Mouse (Mus musculus): ENCODE results near the gene Tpt1. TPM values are rescaled to one million over a fixed set of nuclear protein-coding genes. Genes with fewer than 3 reads are reported as not detected.
"Not testable (repeated sequence)": the region's sequence is repeated elsewhere in the genome, so short reads cannot be mapped to it uniquely, and the experiment has no call there.

Gene Tpt1
- polyA plus RNA-seq, 1 experiment from 2014 or later = 1,151 TPM

- 80% methylated on average over 9 of the region's 9 CpGs for WGBS
- ATAC-seq (ENCODE audit: low FRiP score, low TSS enrichment) = no peak
- H3K27me3 ChIP-seq (ENCODE audit: control insufficient read depth, insufficient read depth, low read length) = no peaks in the 10 kb centered on the region
- no peak overlapping the region for H3K27ac ChIP-seq (ENCODE audit: low read depth, low read length)
- H3K4me2 ChIP-seq (replicated peaks; ENCODE audit: low read depth, low read length) = no peak overlapping the region
- no peak overlapping the region for H3K9ac ChIP-seq (ENCODE audit: low read depth, low read length)
- peaks cover 7% of the 10 kb centered on the region; the same call in 1 of the 2 replicates for H3K9me3 ChIP-seq (ENCODE audit: control insufficient read depth, low read length)
- H3K36me3 ChIP-seq (ENCODE audit: control insufficient read depth, insufficient read depth, low read length) = no peaks in the 10 kb centered on the region
- no peak overlapping the region for H3K4me3 ChIP-seq (ENCODE audit: low read length)
- peaks cover 11% of the 10 kb centered on the region for H3K4me1 ChIP-seq (ENCODE audit: control insufficient read depth, insufficient read depth, low read length)
Measured at GRCm38 (mm10) chr14:75866706-75867333, 21.9 kb downstream of the Tpt1 start.

DNA sequence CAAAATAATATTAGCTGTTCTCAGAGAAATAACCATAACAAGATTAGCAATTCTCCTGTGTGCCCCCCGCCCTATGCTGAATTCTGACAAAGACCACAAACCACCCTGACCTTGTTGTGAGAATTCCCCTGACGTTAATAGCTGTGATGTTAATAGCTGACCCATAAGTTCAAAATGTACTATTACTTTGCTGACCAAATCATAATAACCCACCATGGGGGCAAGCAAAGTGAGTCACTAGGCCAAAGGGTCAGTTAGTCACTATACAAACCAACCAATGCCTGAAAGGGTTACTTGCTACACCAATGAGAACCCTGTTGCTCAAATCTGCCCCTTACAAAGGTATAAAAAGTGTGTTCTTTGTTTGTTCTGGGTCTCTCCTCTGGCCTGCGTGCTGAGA lies 23.1 kb downstream of the Tpt1 start:
- 81% methylated on average over 3 of the region's 3 CpGs for WGBS
- not testable (repeated sequence) for ATAC-seq (ENCODE audit: low FRiP score, low TSS enrichment); H3K27me3 ChIP-seq (ENCODE audit: control insufficient read depth, insufficient read depth, low read length); H3K36me3 ChIP-seq (ENCODE audit: control insufficient read depth, insufficient read depth, low read length); H3K9me3 ChIP-seq (ENCODE audit: control insufficient read depth, low read length); H3K9ac ChIP-seq (ENCODE audit: low read depth, low read length); H3K4me3 ChIP-seq (ENCODE audit: low read length); H3K27ac ChIP-seq (ENCODE audit: low read depth, low read length); H3K4me2 ChIP-seq (replicated peaks; ENCODE audit: low read depth, low read length)
- H3K4me1 ChIP-seq (ENCODE audit: control insufficient read depth, insufficient read depth, low read length) = peaks cover 11% of the 10 kb centered on the region

GRCm38 (mm10) chr14:75869769-75870363 lies 25.0 kb downstream of the Tpt1 start:
- Histone ChIP-seq H3K27me3 (ENCODE audit: control insufficient read depth, insufficient read depth, low read length) (no peaks in the 10 kb centered on the region), H3K9ac (ENCODE audit: low read depth, low read length) (no peak overlapping the region), H3K27ac (ENCODE audit: low read depth, low read length) (no peak overlapping the region), H3K4me1 (ENCODE audit: control insufficient read depth, insufficient read depth, low read length) (no peaks in the 10 kb centered on the region), H3K4me3 (ENCODE audit: low read length) (no peak overlapping the region), H3K36me3 (ENCODE audit: control insufficient read depth, insufficient read depth, low read length) (no peaks in the 10 kb centered on the region), H3K9me3 (ENCODE audit: control insufficient read depth, low read length) (no peaks in the 10 kb centered on the region), H3K4me2 (replicated peaks; ENCODE audit: low read depth, low read length) (no peak overlapping the region)
- ATAC-seq (ENCODE audit: low FRiP score, low TSS enrichment) = no peak
- 88% methylated on average over 14 of the region's 14 CpGs for WGBS

DNA sequence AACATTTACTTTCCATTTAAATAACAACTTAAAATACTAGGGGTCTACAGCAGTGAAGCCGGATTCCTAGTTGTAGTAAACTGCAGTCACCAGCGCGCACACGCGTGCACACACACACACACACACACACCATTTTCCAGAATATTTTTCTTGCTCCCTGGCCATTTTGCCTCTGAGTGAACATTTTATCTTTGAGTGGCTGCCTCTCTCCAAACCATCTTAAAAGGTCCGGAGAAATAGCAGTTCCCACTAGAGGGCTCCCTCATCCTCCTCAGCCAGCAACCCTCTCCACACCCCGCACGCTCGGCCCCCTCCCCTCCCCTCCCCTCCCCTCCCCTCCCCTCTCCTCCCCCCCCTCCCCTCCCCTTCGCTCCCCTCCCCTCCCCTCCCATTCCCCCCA lies 25.7 kb downstream of the Tpt1 start:
- H3K4me2 ChIP-seq (replicated peaks; ENCODE audit: low read depth, low read length) = no peak overlapping the region
- no peak overlapping the region for H3K27ac ChIP-seq (ENCODE audit: low read depth, low read length)
- H3K9me3 ChIP-seq (ENCODE audit: control insufficient read depth, low read length) = no peaks in the 10 kb centered on the region
- ATAC-seq (ENCODE audit: low FRiP score, low TSS enrichment) = peak; percentile 68; the same call in 1 of the 2 replicates
- no peak overlapping the region for H3K9ac ChIP-seq (ENCODE audit: low read depth, low read length)
- WGBS = 20% methylated on average over 9 of the region's 10 CpGs
- no peak overlapping the region for H3K4me3 ChIP-seq (ENCODE audit: low read length)
- H3K4me1 ChIP-seq (ENCODE audit: control insufficient read depth, insufficient read depth, low read length) = no peaks in the 10 kb centered on the region
- no peaks in the 10 kb centered on the region for H3K27me3 ChIP-seq (ENCODE audit: control insufficient read depth, insufficient read depth, low read length)
- H3K36me3 ChIP-seq (ENCODE audit: control insufficient read depth, insufficient read depth, low read length) = no peaks in the 10 kb centered on the region

GRCm38 (mm10) chr14:75871111-75871510 lies 26.2 kb downstream of the Tpt1 start:
- WGBS = 15% methylated on average over 4 of the region's 5 CpGs
- no peaks in the 10 kb centered on the region for H3K9me3 ChIP-seq (ENCODE audit: control insufficient read depth, low read length)
- ATAC-seq (ENCODE audit: low FRiP score, low TSS enrichment) = no peak; the same call in 1 of the 2 replicates
- H3K4me2 ChIP-seq (replicated peaks; ENCODE audit: low read depth, low read length) = no peak overlapping the region
- H3K9ac ChIP-seq (ENCODE audit: low read depth, low read length) = no peak overlapping the region
- H3K27ac ChIP-seq (ENCODE audit: low read depth, low read length) = no peak overlapping the region
- H3K27me3 ChIP-seq (ENCODE audit: control insufficient read depth, insufficient read depth, low read length) = no peaks in the 10 kb centered on the region
- no peak overlapping the region for H3K4me3 ChIP-seq (ENCODE audit: low read length)
- no peaks in the 10 kb centered on the region for H3K36me3 ChIP-seq (ENCODE audit: control insufficient read depth, insufficient read depth, low read length)
- H3K4me1 ChIP-seq (ENCODE audit: control insufficient read depth, insufficient read depth, low read length) = no peaks in the 10 kb centered on the region

GRCm38 (mm10) chr14:75871750-75872149 lies 26.9 kb downstream of the Tpt1 start:
- 83% methylated on average over 4 of the region's 4 CpGs for WGBS
- Histone ChIP-seq H3K9ac (ENCODE audit: low read depth, low read length) (no peak overlapping the region), H3K4me1 (ENCODE audit: control insufficient read depth, insufficient read depth, low read length) (no peaks in the 10 kb centered on the region), H3K27ac (ENCODE audit: low read depth, low read length) (no peak overlapping the region), H3K4me3 (ENCODE audit: low read length) (no peak overlapping the region), H3K4me2 (replicated peaks; ENCODE audit: low read depth, low read length) (no peak overlapping the region), H3K9me3 (ENCODE audit: control insufficient read depth, low read length) (no peaks in the 10 kb centered on the region), H3K36me3 (ENCODE audit: control insufficient read depth, insufficient read depth, low read length) (no peaks in the 10 kb centered on the region), H3K27me3 (ENCODE audit: control insufficient read depth, insufficient read depth, low read length) (no peaks in the 10 kb centered on the region)
- ATAC-seq (ENCODE audit: low FRiP score, low TSS enrichment) = no peak

DNA sequence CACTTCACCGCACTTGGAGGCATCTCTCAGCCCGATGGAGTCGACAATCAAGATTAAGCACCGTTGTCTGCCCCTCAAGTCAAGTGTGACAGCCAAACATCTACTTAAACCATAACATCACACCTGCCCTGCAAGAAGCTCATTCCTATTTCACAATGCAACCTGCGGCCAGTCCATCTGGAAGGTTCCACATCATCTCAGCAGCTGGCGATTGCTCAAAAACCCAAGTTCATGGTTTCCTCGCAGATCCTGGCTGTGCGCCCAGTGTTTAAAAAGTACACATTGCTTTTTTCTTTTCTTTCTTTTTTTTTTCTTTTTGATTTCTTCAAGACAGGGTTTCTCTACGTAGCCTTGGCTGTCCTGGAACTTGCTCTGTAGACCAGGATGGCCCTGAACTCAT lies 28.7 kb downstream of the Tpt1 start:
- no peaks in the 10 kb centered on the region for H3K9me3 ChIP-seq (ENCODE audit: control insufficient read depth, low read length)
- no peak overlapping the region for H3K4me2 ChIP-seq (replicated peaks; ENCODE audit: low read depth, low read length)
- no peak overlapping the region for H3K27ac ChIP-seq (ENCODE audit: low read depth, low read length)
- H3K4me3 ChIP-seq (ENCODE audit: low read length) = no peak overlapping the region
- no peak for ATAC-seq (ENCODE audit: low FRiP score, low TSS enrichment)
- H3K4me1 ChIP-seq (ENCODE audit: control insufficient read depth, insufficient read depth, low read length) = no peaks in the 10 kb centered on the region
- no peaks in the 10 kb centered on the region for H3K36me3 ChIP-seq (ENCODE audit: control insufficient read depth, insufficient read depth, low read length)
- H3K27me3 ChIP-seq (ENCODE audit: control insufficient read depth, insufficient read depth, low read length) = no peaks in the 10 kb centered on the region
- WGBS = 65% methylated on average over 9 of the region's 9 CpGs
- no peak overlapping the region for H3K9ac ChIP-seq (ENCODE audit: low read depth, low read length)

- no peaks in the 10 kb centered on the region for H3K4me1 ChIP-seq (ENCODE audit: control insufficient read depth, insufficient read depth, low read length)
- H3K9ac ChIP-seq (ENCODE audit: low read depth, low read length) = peak overlapping the region; percentile 20; the same call in 1 of the 2 replicates
- H3K4me2 ChIP-seq (replicated peaks; ENCODE audit: low read depth, low read length) = no peak overlapping the region; the same call in 1 of the 2 replicates
- H3K9me3 ChIP-seq (ENCODE audit: control insufficient read depth, low read length) = no peaks in the 10 kb centered on the region
- peak; percentile 67 for ATAC-seq (ENCODE audit: low FRiP score, low TSS enrichment)
- no peak overlapping the region for H3K27ac ChIP-seq (ENCODE audit: low read depth, low read length)
- 12% methylated on average over 21 of the region's 21 CpGs for WGBS
- H3K27me3 ChIP-seq (ENCODE audit: control insufficient read depth, insufficient read depth, low read length) = no peaks in the 10 kb centered on the region
- no peak overlapping the region for H3K4me3 ChIP-seq (ENCODE audit: low read length)
- no peaks in the 10 kb centered on the region for H3K36me3 ChIP-seq (ENCODE audit: control insufficient read depth, insufficient read depth, low read length)
Measured at GRCm38 (mm10) chr14:75876320-75877043, 31.6 kb downstream of the Tpt1 start.

DNA sequence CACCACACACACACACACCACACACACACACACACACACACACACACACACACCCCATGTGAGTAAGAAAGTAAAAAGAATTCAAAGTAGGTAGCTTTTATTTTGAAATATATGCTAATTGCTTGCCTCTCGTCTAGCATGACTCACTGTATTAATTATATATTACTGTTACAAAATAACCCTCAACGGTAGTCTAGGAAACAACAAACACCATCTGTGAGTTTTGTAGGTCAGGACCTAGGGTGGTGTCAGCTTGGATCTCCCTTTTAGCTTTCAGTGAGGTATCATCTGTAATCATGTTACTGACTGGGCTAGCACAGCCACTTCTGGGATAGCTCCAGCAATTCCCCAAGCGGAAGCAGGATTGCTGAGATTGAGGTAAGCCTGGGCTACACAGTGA lies 32.4 kb downstream of the Tpt1 start:
- H3K4me1 ChIP-seq (ENCODE audit: control insufficient read depth, insufficient read depth, low read length) = 0 out of 2 replicates have a peak, but pooled peaks cover 4% of the 10 kb centered on the region
- no peak overlapping the region for H3K27ac ChIP-seq (ENCODE audit: low read depth, low read length)
- no peaks in the 10 kb centered on the region for H3K36me3 ChIP-seq (ENCODE audit: control insufficient read depth, insufficient read depth, low read length)
- WGBS = 66% methylated on average over 3 of the region's 3 CpGs
- no peaks in the 10 kb centered on the region for H3K27me3 ChIP-seq (ENCODE audit: control insufficient read depth, insufficient read depth, low read length)
- no peak overlapping the region for H3K9ac ChIP-seq (ENCODE audit: low read depth, low read length)
- no peak overlapping the region for H3K4me2 ChIP-seq (replicated peaks; ENCODE audit: low read depth, low read length)
- no peak overlapping the region for H3K4me3 ChIP-seq (ENCODE audit: low read length)
- H3K9me3 ChIP-seq (ENCODE audit: control insufficient read depth, low read length) = no peaks in the 10 kb centered on the region
- ATAC-seq (ENCODE audit: low FRiP score, low TSS enrichment) = no peak

All from kidney, embryonic 14.5 days (tissue).